Mouse (Mus musculus) lung, adult 2 months (tissue): ENCODE data around the gene Avpr2.

Experiments used
- CTCF ChIP-seq: fragments of 200-500 bp; IDR thresholded peaks from 2 replicates; pipeline ENCODE4 v1.5.1; 2011; ENCODE audit warnings: mild to moderate bottlenecking, low read length, control low read depth; ENCODE audit not compliant: insufficient read depth
- POLR2A ChIP-seq: fragments of 200-500 bp; IDR thresholded peaks from 2 replicates; pipeline ENCODE4 v1.6.1; 2011; ENCODE audit warnings: low read depth, mild to moderate bottlenecking, control low read depth, low read length, borderline replicate concordance; ENCODE audit errors: extremely low read depth

GRCm38 (mm10) chrX:73930402-73931062 is 38.6 kb downstream of the Avpr2 start, which contains the start of gene Renbp:
- peak; percentile 19; the same call in 1 of the 2 replicates for TF ChIP-seq CTCF
- peak; percentile 40; the same call in 1 of the 2 replicates for TF ChIP-seq POLR2A
